Mouse (Mus musculus) megakaryocyte progenitor cell, adult 5-6 weeks (primary cell): Measurements from ENCODE around the gene Hist2h3c2. TPM values are rescaled to one million over a fixed set of nuclear protein-coding genes. Genes with fewer than 3 reads are reported as not detected.

Source experiments
- ATAC-seq: replicated peaks from 2 replicates; pipeline ENCODE4 v1.8.0; 2016; ENCODE audit warnings: mild to moderate bottlenecking, moderate TSS enrichment, inconsistent platforms; ENCODE audit not compliant: poor library complexity
- total RNA-seq, 2 experiments: library from RNA; stranded (forward) in 1 of 2; stranded (reverse) in 1 of 2; fragments of 157-497, 149-512 nt in 1 of 2; fragments of 200-1000 nt in 1 of 2; gene quantifications; 2 replicates each; pipeline versions ENCODE4 v1.2.3 to v1.2.4; 2015 to 2017

The Hist2h3c2 gene
- total RNA-seq, 2 experiments from 2014 or later = 135 to 308 TPM

DNA sequence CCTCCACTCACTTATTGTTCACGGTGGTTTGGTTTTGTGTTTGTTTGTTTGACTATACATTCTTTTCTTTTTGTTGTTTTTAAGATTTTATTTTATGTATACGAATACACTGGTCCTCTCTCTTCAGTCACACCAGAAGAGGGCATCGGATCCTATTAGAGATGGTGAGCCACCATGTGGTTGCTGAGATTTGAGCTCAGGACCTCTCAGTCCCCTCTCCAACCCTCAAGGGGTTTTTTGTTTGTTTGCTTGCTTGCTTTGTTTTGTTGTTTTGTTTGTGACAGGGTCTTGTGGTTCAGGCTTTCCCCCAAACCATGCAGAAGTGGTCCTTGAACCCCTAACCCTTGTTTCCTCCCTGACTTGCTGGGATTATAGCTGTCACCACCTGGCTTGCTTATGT is 22.7 kb upstream of the Hist2h3c2 start:
- no peak for ATAC-seq

DNA sequence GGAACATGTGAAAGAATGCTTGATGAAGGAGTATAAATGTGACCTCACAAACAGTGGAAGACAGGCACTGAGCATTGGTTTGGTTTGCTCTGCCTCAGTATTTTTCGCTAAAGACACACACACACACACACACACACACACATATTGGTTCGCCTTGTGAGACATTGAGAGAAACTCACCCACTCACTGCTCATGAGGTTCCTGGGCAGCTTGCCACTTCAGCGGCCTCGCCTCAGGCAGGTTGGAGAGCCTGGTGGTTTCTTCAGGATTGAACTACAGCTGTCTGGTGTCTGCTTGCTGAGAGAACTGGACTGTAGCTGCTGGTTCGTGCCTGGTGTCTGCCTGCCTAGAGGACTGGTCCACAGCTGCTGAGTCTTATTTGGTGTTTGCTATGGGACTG is 21.3 kb upstream of the Hist2h3c2 start:
- ATAC-seq = no peak

DNA sequence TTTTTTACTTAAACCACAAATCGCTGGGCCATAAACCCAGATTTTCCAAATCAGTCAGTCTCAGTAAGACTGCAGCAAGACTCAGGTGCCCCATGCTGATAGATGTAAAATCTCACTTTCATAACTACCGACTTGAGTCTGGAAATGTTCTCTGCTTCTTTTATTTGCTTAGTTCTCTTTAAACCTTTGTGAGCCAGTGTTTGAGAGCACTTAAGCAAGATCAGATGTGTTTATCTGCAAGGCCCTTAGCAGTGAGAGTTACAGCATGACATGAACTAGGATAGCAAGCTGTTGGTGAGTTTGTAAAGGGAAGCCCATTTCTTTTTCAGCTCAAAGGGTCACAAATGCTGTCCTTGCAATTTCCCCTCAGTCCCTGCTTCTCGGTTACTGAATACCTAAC is 18.3 kb upstream of the Hist2h3c2 start:
- ATAC-seq = no peak

DNA sequence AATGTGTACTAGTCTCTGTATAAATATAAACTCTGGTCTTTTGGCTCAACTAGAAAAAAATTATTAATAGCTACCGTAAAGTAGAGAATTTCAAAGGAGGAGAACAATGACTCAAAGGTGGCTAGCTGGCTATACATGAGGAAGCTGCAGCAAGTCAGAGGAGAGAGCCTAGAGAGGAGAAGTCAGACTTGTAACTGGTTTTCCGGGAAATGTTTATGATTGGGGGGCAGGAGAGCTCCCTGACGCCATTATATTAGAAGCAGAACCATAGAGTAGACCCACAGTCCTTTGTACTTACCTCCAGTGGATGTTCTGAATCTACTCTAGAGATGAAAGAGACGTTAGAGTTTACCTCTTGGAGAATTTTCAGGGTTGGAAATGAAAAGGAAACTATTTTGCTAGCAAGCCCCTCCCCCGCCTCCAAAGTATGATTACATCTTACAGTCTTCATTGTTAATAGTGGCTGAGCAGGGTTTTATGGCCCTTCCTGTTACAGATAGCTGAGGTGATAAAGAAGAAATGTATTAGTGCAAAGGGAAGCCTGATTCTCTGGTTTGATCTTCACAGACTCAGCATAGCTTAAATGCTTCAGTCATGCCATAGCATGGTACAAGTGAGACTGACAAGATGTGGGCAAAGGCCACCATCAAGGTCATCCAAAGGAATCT is 17.1 kb upstream of the Hist2h3c2 start:
- no peak for ATAC-seq

DNA sequence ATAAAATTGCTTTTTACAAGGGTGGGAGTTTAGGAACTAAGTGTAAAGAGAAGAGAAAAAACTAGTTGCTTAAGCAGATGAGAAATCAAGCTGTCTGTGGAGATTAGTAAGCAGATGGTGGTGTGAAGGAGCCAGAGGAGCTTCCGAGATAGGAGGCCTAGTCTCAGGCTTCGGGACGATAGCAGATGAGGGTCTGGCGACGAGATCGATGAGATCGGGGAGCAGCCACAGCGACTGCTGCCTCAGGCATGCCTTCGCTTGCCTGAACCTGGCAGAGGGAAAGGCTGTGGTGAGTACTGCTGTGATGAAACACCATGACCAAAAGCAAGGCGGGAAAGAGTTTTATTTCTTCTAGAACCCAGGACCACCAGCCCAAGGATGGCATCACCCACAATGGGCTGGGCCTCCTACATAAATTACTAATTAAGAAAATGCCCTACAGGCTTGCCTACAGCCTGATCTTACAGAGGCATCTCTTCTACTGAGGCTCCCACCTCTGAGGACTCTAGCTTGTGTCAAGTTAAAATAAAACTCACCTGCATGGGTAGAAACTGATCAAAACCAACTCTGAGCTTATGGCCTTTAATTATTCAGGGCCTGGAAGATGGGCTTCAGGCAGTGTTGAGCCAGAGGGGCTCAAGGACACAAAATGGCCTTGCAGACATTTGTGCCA is 15.9 kb upstream of the Hist2h3c2 start:
- ATAC-seq = peak; percentile 96

DNA sequence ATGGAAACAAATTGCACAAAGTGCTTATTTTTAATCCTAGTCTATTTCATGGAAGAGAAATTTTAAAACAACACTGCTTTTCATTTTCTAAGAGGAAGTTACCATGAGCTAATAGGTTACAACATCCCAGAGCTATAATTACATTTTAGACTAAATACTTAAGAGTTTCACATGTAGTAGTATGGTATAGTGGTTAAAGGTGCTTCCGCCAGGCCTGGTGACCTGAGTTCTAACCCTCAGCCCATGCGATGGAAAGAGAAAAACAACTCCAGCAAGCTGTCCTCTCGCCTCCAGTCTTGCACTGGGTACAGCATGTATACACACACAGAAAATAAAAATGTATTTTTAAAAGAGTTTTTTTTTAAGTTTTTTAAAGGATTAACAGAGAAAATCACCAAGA is 12.9 kb upstream of the Hist2h3c2 start:
- peak; percentile 30 for ATAC-seq

DNA sequence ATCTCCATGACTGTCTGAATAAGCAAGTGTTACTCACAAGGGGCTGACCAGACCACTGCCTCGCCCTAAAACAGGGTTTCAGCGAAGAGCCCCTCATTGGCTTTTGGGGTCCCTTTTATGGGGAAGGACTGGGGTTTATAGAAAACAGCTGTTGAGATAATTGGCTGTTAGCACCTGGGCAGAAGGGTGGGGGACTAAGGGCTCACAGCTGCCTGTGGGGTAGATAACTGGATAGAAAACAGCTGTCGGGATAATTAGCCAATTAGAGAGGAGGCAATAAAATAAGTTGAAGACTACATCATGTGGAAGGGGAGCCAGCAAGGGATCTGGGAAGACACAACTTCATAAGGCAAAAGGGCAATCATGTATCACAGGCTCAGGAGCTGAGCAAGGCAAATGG is 12.0 kb upstream of the Hist2h3c2 start:
- no peak for ATAC-seq

DNA sequence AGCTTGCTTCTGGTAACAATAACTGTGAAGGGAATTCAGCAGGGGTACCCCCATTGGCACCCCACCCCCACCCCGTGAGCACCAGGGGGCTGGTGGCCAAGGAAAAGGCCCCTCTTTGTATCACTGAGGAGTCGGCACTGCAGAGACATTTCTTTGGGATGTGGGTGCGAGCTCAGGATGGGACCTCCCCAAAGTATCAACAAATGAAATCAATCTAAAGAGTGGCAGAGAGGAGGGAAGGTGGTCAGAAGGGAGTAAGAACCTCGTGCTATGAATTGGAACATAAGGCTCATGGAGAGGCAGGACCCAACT is 10.1 kb upstream of the Hist2h3c2 start:
- no peak for ATAC-seq

DNA sequence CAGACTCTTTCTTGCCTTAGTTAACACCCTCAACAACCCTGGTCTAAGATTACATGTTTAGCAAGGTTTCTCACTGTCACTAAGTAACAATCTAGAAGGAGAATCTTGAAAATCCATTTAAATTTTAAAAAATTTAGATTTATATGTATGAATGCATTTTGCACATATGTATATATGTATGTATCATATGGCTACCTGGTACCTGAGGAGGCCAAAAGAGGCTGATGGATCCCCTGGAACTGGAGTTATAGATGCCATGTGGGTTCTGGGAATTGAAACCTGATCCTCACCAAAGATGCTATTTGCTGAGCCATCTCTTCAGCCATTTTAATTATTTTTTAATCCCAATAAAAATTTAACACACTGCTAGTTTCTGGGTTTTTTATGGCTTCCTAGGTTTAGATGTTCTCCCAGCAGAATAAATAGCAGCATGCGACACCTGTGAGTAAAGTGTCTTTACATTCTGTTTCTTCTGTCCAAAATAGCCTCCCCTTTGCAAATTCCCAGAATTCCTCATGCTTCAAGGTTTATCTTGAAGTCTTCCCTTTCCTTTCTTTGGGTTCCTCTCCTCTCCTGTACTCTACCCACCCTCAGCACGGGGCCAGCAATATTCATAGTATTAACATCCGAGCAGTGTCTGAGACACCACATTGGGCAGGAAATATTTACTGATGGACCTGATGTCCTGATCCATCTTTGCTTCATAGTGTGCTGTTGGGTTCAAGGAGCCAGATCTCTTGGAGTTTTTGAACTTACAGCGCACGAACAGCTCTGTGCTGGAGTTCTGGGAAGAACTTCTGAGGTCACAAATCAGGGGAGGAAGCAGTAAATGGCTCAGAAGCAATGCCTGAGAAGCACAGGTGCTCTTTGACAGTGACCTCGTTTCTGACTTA is 9.5 kb upstream of the Hist2h3c2 start:
- ATAC-seq = no peak

DNA sequence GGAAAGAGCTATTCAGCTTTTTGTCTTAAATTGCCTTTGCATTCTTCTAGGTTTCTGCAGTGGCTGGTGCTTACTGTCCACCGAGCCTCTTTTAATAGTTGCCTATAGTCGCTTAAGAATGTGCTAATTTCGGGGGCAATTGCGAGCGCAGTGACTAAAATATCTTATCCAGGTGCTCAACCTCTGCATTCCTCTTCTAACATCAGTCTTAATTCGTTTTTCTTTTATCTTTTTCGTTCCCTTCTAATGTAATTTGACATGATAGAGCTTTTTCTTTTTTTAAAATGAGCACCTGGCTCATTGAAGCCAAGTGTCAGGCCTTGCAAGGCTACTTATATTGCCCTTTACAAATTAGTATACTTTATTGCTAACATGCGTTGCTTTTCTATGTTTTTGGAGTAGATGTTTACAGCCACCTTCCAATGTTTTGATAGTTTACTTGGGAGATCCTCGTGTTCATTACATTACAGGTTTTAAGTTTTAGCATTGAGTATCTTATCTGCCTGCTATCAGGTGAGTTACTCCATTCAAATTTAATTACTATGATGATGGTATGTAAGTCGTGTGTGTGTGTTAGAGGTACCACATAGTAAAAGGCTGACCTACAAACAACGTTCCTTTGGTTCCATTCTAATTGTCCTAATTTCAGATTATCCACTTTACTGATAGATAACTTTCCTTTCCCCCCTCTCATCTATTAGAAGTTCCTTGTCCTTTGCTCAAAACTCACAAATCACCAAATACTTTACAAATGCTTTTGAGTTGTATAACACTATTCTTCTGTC is 8.6 kb upstream of the Hist2h3c2 start:
- no peak for ATAC-seq

DNA sequence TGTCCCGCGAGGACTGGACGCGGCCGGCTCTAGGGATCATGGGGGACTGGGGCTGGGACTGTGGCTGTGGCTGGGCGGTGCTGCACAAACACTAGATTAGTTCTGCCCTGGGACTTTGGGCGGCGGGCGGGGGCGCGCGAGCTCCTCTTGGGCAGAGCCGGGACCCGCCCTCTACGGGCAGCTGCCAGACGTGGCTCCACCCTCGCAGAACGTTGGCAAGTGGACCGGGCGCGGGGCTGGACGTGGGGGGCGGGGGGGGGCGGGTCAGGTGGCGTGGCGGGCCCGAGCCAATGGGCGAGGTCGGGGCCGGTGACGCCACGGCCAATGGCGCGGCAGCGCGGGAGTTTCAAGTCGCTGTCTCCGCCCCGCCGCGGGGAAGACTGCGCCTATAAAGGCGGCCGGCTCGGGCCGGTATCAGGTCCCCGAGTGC is 7.5 kb upstream of the Hist2h3c2 start, which contains the start of gene Hist2h3c1:
Gene Hist2h3c1 (plus strand): TSS at position 259 of the 430 bp plus-strand sequence.
- peak; percentile 62 for ATAC-seq

DNA sequence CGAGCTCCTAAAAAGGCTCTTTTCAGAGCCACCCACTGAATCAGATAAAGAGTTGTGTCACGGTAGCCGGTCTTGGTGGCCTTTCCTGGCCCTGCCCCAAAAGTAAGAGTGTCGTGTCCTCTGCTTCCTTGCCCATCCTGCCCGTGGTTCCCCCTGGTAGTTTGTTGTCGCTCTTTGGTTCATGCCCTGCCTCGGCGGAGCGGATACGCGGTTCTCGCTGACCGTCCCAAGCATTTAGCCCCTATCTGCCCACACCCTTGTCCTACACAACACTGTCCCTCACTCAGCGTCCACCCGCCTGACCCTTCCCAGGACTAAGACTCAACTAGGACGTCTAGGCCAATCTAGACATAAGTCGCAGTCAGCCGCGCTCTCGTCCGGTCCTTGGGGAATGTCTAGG is 7.1 kb upstream of the Hist2h3c2 start:
- ATAC-seq = peak; percentile 51

DNA sequence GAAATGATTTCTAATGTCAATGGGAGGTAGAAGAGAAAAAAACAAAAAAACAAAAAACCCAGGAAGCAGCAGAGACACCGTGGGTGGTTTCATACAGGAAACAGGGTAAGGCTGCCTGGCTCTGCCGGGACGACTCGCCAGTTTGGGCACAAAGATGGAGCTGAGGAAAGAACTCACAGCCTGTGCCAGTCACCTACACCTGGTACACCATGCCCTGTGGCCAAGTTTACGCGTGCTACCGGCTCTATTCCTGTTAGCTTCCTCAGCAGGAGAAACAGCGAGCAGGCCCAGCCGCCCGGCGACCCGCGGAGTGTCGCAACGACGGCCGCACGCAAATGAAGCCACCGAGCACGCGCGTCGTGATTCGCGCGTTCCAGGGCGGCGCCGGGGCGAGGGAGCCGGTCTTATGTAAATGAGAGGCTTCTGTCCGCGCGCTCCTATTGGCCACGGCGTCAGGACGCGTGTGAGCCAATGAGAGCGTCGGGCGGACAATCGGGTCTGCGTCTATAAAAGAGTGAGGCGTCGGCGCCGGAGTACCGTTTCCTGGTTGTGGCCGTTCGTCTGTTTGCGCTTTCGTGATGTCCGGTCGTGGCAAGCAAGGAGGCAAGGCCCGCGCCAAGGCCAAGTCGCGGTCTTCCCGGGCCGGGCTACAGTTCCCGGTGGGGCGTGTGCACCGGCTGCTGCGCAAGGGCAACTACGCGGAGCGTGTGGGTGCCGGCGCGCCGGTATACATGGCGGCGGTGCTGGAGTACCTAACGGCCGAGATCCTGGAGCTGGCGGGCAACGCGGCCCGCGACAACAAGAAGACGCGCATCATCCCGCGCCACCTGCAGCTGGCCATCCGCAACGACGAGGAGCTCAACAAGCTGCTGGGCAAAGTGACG is 6.3 kb upstream of the Hist2h3c2 start, which contains the start of gene Hist2h2aa1:
Gene Hist2h2aa1 (plus strand): TSS at position 495 of the 884 bp plus-strand sequence.
- peak; percentile 62 for ATAC-seq

DNA sequence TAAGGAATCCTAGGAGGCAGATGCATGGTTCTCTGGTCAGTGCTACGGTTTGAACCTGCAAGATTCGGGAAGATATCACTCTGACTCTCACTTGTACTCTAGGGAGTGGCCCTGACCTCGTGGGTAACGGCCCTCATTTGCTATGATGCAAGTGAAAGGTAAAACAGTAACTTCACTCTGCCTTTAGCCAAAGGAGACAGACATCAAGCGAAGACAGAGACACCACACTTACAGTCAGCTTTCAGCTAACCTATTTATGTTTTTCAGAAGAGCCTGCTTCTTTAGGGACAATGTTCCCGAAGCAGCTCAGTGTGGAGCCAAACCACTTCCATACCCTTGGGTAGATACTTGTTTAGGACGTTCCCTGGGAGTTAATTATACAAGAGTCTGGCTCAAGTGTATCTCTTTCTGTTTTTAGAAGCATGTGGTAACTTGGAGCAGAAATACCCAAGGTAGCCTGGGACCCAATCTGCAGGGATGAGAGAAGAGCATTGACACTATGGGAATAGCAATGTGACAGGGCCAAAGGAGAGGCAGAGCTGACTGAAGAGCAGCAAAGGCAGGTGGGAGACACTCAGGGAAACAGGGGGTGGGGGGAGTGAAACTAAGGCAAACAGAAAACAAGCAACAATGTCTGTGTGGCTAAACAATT is 5.1 kb upstream of the Hist2h3c2 start:
- ATAC-seq = no peak

DNA sequence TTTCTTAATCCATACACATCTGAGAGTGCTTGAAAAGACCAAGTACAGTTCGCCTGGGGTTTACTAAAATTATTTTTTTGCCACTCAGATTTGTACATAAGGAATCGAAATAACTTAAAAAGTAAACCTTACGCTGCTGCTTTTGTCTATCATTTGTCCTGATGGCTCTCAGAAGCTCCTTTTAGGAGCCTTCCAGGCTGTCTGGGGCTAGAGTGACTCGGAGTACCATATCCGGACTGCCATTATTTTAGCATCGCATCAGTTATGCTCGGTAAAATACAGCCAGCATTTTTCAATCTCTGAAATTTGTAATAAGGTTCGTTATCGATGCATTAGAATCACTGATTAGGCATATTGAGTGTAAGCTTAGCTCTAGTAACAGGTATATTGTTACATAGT is 1.9 kb upstream of the Hist2h3c2 start:
- no peak for ATAC-seq

DNA sequence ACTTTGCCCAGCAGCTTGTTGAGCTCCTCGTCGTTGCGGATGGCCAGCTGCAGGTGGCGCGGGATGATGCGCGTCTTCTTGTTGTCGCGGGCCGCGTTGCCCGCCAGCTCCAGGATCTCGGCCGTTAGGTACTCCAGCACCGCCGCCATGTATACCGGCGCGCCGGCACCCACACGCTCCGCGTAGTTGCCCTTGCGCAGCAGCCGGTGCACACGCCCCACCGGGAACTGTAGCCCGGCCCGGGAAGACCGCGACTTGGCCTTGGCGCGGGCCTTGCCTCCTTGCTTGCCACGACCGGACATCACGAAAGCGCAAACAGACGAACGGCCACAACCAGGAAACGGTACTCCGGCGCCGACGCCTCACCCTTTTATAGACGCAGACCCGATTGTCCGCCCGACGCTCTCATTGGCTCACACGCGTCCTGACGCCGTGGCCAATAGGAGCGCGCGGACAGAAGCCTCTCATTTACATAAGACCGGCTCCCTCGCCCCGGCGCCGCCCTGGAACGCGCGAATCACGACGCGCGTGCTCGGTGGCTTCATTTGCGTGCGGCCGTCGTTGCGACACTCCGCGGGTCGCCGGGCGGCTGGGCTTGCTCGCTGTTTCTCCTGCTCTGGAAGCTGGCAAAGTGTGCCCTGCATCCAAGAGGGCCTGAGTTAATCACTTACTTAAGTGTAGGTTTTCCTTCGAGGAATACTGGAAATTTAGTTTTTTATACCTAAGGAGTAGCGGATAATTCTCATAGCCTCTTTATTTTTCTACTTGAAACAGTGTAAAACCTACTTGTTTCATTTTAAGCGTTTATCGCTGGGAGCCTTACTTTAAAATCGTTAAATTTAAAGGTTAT is 1.2 kb upstream of the Hist2h3c2 start, which contains the start of gene Hist2h2aa2:
Gene Hist2h2aa2 (minus strand): TSS at position 328 of the 850 bp plus-strand sequence.
- peak; percentile 56 for ATAC-seq

DNA sequence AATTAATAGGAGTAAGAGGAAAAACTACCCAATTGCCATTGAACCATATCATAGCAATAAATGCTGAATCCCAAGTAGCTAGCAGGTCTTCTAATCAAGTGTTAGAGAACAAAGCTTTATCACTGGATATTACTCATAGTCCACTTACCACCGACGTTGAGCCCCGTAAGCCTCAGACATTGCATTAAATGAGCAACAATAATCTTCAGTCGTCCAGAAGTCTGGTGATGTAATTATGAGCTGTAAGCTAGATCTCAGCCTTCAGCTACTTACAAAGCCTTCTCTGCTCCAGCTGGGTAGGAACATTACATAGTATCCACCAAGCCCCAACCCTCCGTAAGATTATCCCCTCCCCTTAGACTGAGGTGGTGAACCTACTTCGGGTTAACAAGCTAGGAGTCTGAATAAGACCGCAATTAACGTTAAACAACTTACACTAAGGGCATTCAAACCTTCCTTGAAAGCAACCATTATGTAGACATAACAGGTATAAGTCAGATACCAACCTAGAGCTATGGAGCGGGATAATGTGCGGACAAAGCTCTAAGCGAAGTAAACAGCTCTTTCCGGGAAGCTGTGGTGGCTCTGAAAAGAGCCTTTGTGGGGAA is 919 bp downstream of the Hist2h3c2 start:
- 0 out of 2 replicates have a peak, but pooled peaks have one; percentile 2 for ATAC-seq
